Mouse (Mus musculus) lung, adult 18-20 months (tissue): ENCODE results near the gene Pla2g10.
"Not testable (repeated sequence)": the region's sequence is repeated elsewhere in the genome, so short reads cannot be mapped to it uniquely, and the experiment has no call there.

Experiments
- DNase-seq, 2 experiments: peaks; one replicate each; pipeline ENCODE4 v3.0.0; 2022; ENCODE audit warnings: mixed read lengths in 2 of 2

The Pla2g10 gene

GRCm38 (mm10) chr16:13730285-13731255 is at the start of gene Pla2g10:
TSS of gene Pla2g10 (minus strand) at chr16:13730983.
- DNase-seq, result no peak

GRCm38 (mm10) chr16:13774651-13775050 is 43.9 kb upstream of the Pla2g10 start:
- not testable (repeated sequence) for DNase-seq

- DNase-seq, result not testable (repeated sequence)
Measured at GRCm38 (mm10) chr16:13774011-13774410, 43.2 kb upstream of the Pla2g10 start.

GRCm38 (mm10) chr16:13772051-13772450 is 41.3 kb upstream of the Pla2g10 start:
- not testable (repeated sequence) for DNase-seq

- DNase-seq, result not testable (repeated sequence)
Measured at GRCm38 (mm10) chr16:13771603-13772002, 40.8 kb upstream of the Pla2g10 start.

GRCm38 (mm10) chr16:13766367-13766766 is 35.6 kb upstream of the Pla2g10 start:
- DNase-seq, result no peak

GRCm38 (mm10) chr16:13764519-13764918 is 33.7 kb upstream of the Pla2g10 start:
- DNase-seq, result no peak

- DNase-seq, result not testable (repeated sequence)
Measured at GRCm38 (mm10) chr16:13762807-13763206, 32.0 kb upstream of the Pla2g10 start.

GRCm38 (mm10) chr16:13757823-13758222 is 27.0 kb upstream of the Pla2g10 start:
- no peak for DNase-seq

- DNase-seq, result peak; percentile 96 to 98
Measured at GRCm38 (mm10) chr16:13754400-13755190, 23.8 kb upstream of the Pla2g10 start.

- no peak for DNase-seq
Measured at GRCm38 (mm10) chr16:13753986-13754385, 23.2 kb upstream of the Pla2g10 start.

GRCm38 (mm10) chr16:13750626-13751025 is 19.8 kb upstream of the Pla2g10 start:
- no peak for DNase-seq

GRCm38 (mm10) chr16:13749981-13750380 is 19.2 kb upstream of the Pla2g10 start:
- DNase-seq, result no peak

- DNase-seq, result no peak
Measured at GRCm38 (mm10) chr16:13749306-13749705, 18.5 kb upstream of the Pla2g10 start.

GRCm38 (mm10) chr16:13748813-13749212 is 18.0 kb upstream of the Pla2g10 start:
- not testable (repeated sequence) for DNase-seq

GRCm38 (mm10) chr16:13748124-13748523 is 17.3 kb upstream of the Pla2g10 start:
- DNase-seq, result no peak

GRCm38 (mm10) chr16:13747708-13748107 is 16.9 kb upstream of the Pla2g10 start:
- no peak for DNase-seq

- no peak for DNase-seq
Measured at GRCm38 (mm10) chr16:13740844-13741243, 10.1 kb upstream of the Pla2g10 start.

GRCm38 (mm10) chr16:13739044-13739443 is 8.3 kb upstream of the Pla2g10 start:
- DNase-seq, result not testable (repeated sequence)

GRCm38 (mm10) chr16:13735977-13736376 is 5.2 kb upstream of the Pla2g10 start:
- DNase-seq, result no peak

GRCm38 (mm10) chr16:13733518-13734137 is 2.8 kb upstream of the Pla2g10 start:
- DNase-seq, result peak; percentile 68 to 71

GRCm38 (mm10) chr16:13732786-13733185 is 2.0 kb upstream of the Pla2g10 start:
- DNase-seq, result no peak

- peak in 1 of 2 experiments; percentile 19 for DNase-seq
Measured at GRCm38 (mm10) chr16:13729428-13729827, 1.4 kb downstream of the Pla2g10 start.
